Mouse (Mus musculus) T-helper 17 cell (primary cell): ENCODE data around the gene Gm45021.

Experiments used
- in situ Hi-C, 2 experiments: fragments of 300-600 bp; cut with MboI, MseI; formaldehyde crosslinking; loops; 1 replicate in 1 of 2; 2 replicates in 1 of 2; pipeline ENCODE4 v1.15.1; 2025; ENCODE audit warnings: high pct_unique_total_duplicates in 2 of 2

The Gm45021 gene

DNA sequence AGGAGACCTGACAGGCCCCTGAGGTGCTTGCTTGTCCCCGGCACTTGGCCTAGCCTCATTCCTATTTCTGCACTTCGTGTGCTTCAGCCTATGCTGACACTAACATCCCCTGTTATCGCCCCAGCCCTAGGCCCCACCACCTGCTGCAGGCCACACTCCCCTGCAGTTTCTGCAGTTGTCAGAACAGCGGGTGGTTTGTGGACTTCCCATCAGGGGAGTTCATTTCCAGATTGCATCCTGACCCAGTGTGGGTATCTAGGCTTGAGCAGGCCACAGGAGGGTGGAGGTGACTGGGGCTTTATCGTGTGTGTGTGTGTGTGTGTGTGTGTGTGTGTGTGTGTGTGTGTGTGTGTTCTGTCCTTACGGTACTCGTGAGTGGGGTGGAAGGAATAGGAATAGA is 20.1 kb downstream of the Gm45021 start:
- in situ Hi-C loops: no loop called here

DNA sequence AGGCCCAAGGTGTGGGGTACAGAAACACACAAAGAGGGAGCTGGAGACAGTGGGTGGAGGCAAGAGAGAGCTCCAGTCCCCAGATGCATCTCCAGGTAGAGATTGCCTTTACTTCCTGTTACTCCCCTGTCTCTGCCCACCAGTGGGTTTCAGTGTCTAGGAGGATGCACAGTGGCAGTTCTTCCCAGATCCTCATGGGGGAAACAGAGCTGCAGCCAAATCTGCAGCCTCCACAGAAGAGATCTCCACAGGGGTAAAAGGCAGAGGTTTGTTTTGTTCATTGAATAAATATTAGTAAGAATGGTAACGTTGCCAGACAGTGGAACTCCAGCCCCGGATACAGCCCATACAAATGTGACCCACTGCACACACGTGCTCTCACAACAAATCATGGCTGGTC is 21.2 kb downstream of the Gm45021 start:
- in situ Hi-C loops: no loop called here

DNA sequence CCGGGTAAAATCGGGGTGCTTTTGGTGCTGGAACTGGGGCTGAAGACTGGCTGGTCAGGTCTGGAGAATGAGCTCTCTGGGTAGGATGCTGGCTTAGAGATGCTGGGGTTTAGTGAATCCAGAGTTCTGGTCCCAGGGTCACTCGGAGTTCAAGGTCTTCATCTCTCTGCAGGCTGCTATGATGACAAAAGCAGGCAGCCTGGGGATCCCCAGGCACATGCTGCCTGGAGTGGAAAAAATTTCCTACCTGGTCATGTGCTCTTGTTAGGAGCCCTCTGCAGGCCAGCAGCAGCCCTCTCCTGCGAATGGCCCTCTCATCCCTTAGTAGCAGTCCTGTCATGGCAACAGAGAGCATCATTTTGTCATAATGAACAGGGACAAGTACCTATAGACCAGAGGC is 24.1 kb downstream of the Gm45021 start:
- in situ Hi-C loops: no loop called here

GRCm38 (mm10) chr6:48614756-48615155 is 25.3 kb downstream of the Gm45021 start:
- in situ Hi-C loops: no loop called here

DNA sequence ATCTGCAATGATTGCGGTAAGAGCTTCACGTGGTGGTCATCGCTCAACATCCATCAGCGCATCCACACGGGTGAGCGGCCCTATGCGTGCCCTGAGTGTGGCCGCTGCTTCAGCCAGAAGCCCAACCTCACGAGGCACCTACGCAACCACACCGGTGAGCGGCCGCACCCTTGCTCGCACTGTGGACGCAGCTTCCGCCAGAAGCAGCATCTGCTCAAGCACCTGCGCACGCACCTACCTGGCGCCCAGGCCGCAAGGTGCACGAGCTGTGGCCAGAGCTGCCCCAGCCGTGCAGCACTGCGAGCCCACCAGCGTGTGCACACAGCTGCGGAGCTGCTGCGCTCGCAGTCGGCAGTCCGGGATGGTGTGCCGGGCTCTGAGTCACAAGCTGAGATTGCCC is 30.6 kb downstream of the Gm45021 start:
- in situ Hi-C loops: loop anchor here (10.0 kb wide), 2 partner anchors 515 to 1385 kb away; no protein-coding TSS in a partner anchor

DNA sequence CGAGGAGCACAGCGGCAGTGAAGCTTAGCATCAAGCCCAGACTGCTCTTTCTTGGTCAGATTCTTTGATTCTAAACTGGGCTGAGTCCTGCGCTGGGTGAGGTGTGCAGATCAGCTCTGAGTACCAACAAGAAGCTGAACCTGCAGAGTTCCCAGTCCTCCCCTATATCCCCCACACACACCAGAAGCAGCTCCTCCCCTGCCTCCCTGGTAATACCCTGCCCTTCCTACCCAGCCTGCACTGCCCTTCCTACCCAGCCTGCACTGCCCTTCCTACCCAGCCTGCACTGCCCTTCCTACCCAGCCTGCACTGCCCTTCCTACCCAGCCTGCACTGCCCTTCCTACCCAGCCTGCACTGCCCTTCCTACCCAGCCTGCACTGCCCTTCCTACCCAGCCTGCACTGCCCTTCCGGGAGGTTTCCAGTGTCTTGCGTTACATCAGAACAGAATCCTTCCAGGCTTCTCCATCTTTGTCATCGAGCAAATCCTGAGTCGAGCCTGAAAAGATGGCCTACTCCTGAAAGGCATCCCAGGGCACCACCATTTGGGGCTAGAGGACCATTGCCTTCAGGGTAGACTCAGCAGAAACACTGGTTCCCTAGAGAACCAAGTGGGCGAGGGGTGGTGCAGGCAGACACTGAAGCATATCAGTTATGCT is 32.9 kb downstream of the Gm45021 start:
- in situ Hi-C loops: loop anchor here (10.0 kb wide), 2 partner anchors 518 to 1382 kb away; no protein-coding TSS in a partner anchor

GRCm38 (mm10) chr6:48623460-48623859 is 34.0 kb downstream of the Gm45021 start:
- in situ Hi-C loops: loop anchor here (10.0 kb wide), 2 partner anchors 519 to 1381 kb away; no protein-coding TSS in a partner anchor

GRCm38 (mm10) chr6:48626464-48626863 is 37.1 kb downstream of the Gm45021 start, which contains the start of gene AI854703:
AI854703 (plus strand) TSS chr6:48626764.
- in situ Hi-C loops: loop anchor here (5.0 to 10.0 kb wide), 3 partner anchors 449 to 1378 kb away; no protein-coding TSS in a partner anchor

GRCm38 (mm10) chr6:48626984-48627383 is 37.6 kb downstream of the Gm45021 start:
- in situ Hi-C loops: loop anchor here (5.0 to 10.0 kb wide), 3 partner anchors 450 to 1378 kb away; no protein-coding TSS in a partner anchor

GRCm38 (mm10) chr6:48627511-48627924 is 38.1 kb downstream of the Gm45021 start:
- in situ Hi-C loops: loop anchor here (5.0 to 10.0 kb wide), 3 partner anchors 450 to 1377 kb away; no protein-coding TSS in a partner anchor

GRCm38 (mm10) chr6:48628377-48628776 is 39.0 kb downstream of the Gm45021 start:
- in situ Hi-C loops: loop anchor here (5.0 to 10.0 kb wide), 3 partner anchors 451 to 1376 kb away; no protein-coding TSS in a partner anchor

- in situ Hi-C loops: loop anchor here (5.0 to 10.0 kb wide), 3 partner anchors 452 to 1376 kb away; no protein-coding TSS in a partner anchor
Observed at GRCm38 (mm10) chr6:48628808-48629660, 39.6 kb downstream of the Gm45021 start.

DNA sequence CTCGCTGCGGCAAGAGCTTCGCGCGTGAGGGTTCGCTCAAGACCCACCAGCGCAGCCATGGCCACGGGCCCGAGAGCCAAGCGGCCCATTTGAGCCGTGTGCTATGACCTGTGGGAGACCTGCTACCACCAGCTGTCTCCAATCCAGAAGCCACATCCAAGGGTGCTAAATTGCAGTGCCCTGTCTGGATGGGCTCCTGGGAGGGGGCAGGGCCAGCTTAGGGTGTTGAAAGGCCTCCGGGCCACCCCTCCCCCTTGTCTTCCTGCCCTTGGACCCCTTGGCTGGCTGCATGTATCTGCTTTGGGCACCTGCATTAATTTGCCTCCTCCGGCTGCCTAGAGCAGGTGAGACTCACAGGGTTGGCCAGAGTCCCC is 40.2 kb downstream of the Gm45021 start:
- in situ Hi-C loops: loop anchor here (5.0 to 10.0 kb wide), 5 partner anchors 92 to 1375 kb away; partner anchors contain the start of gene Atp6v0e2 (in 1 of the 2)

DNA sequence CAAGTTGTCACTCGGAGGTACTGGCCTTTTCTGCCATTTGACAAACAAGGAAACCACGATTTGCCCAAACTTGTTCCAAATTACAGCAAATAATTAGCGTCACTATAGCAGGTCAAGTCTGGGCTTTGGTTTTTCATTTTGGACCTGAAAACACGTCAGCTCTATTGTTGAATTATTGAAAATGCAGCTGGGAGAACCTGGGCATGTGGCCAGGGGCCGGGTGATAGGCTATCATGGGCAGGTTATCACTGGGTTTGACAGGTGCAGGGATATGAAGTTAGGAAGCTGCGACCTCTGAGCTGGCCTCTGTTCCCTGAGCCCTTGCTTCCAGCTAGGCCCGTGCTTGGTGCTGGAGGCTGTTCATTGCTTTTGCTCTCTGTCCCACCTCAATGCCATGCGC is 41.4 kb downstream of the Gm45021 start:
- in situ Hi-C loops: loop anchor here (5.0 to 10.0 kb wide), 2 partner anchors 94 to 446 kb away; partner anchors contain the start of gene Atp6v0e2 (in 1 of the 2)

DNA sequence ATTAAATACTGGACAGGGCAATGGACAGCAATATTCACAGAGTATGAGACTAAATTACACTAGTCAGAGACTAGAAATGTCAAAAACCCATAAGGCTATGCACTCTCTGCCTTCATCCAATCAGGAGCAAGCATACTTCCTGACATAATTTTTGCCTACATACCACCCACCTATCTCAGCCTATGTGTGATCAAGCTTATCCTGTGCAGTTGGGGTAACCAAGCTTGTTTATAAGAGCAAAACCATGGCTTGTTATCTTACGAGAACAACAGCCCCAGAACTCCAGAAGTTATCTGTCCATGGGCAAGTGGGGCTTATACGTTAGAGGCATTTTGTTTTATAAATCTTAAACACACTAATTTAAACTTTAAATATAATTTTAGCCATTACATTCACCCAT is 45.7 kb downstream of the Gm45021 start:
- in situ Hi-C loops: loop anchor here (5.0 to 10.0 kb wide), 3 partner anchors 98 to 450 kb away; partner anchors contain the start of gene Atp6v0e2 (in 1 of the 2)

DNA sequence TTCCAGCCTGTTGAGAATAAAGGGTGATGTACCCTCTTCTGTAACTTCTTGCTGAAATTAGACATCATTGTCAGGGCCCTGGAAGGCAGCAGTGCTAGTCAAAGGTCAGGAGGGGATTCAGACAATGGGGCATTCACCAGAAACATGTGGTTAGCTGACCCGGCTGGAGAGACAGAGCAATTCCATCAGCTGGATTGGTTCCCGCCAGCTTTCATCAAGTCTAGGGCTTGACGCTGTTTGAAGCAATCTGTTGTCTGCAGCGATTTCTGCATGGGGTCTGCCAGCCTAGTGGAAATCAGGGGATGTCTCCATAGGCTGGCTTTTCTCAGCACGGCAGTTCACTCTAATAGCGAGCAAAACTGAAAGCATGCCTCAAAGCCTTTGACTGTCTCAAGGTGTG is 47.1 kb downstream of the Gm45021 start:
- in situ Hi-C loops: loop anchor here (5.0 to 10.0 kb wide), 3 partner anchors 99 to 452 kb away; partner anchors contain the start of gene Atp6v0e2 (in 1 of the 2)

- in situ Hi-C loops: loop anchor here (5.0 to 10.0 kb wide), 3 partner anchors 101 to 453 kb away; partner anchors contain the start of gene Atp6v0e2 (in 1 of the 2)
Observed at GRCm38 (mm10) chr6:48637811-48638500, 48.5 kb downstream of the Gm45021 start.

GRCm38 (mm10) chr6:48638553-48638952 is 49.1 kb downstream of the Gm45021 start:
- in situ Hi-C loops: loop anchor here (5.0 to 10.0 kb wide), 3 partner anchors 101 to 454 kb away; partner anchors contain the start of gene Atp6v0e2 (in 1 of the 2)

- in situ Hi-C loops: no loop called here
Observed at GRCm38 (mm10) chr6:48641391-48641790, 52.0 kb downstream of the Gm45021 start.

GRCm38 (mm10) chr6:48642764-48643292 is 53.4 kb downstream of the Gm45021 start:
- in situ Hi-C loops: no loop called here
